Mouse (Mus musculus) liver, embryonic 14.5 days (tissue): Measurements from ENCODE around the gene Gpsm3.

ENCODE experiments used
- CTCF ChIP-seq: IDR thresholded peaks from 2 replicates; pipeline ENCODE4 v1.5.1; 2016; ENCODE audit warnings: antibody characterized with exemption, low read depth, control low read depth
- EP300 ChIP-seq: IDR thresholded peaks from 2 replicates; pipeline ENCODE4 v1.6.1; 2016; ENCODE audit warnings: antibody characterized with exemption, low read depth

- TF ChIP-seq CTCF (no peak), EP300 (no peak)
Measured at GRCm38 (mm10) chr17:34585877-34586771, 3.5 kb upstream of the Gpsm3 start.
